Mouse (Mus musculus) megakaryocyte-erythroid progenitor cell, adult 5-6 weeks (primary cell): Measurements from ENCODE around the gene Zfp59. TPM values are rescaled to one million over a fixed set of nuclear protein-coding genes. Genes with fewer than 3 reads are reported as not detected.
"Not testable (repeated sequence)": the region's sequence is repeated elsewhere in the genome, so short reads cannot be mapped to it uniquely, and the experiment has no call there.

Experiments
- ATAC-seq: replicated peaks from 2 replicates; pipeline ENCODE4 v1.8.0; 2016; ENCODE audit warnings: mild to moderate bottlenecking, inconsistent platforms; ENCODE audit not compliant: severe bottlenecking, poor library complexity, low FRiP score, low TSS enrichment
- total RNA-seq, 2 experiments: library from RNA; stranded (forward) in 1 of 2; stranded (reverse) in 1 of 2; fragments of 200-1000, 215-1000 nt in 1 of 2; fragments of >200 nt in 1 of 2; fragmentation: Nextera tagmentation in 1 of 2; gene quantifications; 2 replicates each; pipeline ENCODE4 v1.2.3; 2014 to 2017

Zfp59 gene
- total RNA-seq, 2 experiments from 2014 or later: 6.8 to 8.0 TPM

DNA sequence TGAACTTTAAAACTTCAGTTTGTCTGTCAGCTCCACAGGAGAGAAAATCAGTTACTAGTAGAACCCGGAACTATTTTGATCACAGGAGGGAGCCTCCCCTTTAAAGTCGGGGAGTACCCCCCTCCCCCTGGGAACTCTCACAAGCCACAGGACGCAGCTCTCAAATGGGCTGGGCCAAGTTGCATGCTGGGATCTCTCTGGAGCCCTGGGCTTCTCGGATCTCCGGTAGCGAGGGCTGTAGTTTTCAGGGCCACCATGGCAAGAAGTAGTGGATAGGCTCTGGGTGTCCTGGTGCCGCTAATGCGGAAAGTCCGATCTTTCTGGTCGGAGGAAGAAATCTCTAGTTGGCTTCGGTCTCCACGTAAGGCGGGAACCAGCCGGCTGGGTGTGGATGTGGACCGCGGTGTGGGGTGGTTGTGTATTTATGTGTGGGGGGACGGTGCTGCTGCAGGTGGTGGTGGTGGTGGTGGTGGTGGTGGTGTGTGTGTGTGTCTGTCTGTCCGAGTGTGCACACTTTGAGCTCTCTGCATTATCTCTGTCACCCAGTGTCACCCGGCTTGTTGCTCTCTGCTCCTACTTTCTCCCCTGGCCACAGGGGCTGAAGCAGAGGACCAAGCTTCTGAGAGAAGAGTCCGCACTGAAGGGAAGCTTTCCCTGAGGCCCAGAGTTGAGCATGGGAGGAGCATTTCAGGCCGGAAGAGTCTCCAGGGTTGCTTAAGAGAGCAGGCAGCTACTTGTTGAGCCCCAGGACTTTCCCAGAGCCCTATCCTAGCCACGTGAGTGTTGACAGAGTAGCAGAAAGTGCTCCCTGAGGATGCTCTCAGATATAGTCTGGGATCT lies 22.2 kb downstream of the Zfp59 start:
- ATAC-seq: peak; percentile 95

DNA sequence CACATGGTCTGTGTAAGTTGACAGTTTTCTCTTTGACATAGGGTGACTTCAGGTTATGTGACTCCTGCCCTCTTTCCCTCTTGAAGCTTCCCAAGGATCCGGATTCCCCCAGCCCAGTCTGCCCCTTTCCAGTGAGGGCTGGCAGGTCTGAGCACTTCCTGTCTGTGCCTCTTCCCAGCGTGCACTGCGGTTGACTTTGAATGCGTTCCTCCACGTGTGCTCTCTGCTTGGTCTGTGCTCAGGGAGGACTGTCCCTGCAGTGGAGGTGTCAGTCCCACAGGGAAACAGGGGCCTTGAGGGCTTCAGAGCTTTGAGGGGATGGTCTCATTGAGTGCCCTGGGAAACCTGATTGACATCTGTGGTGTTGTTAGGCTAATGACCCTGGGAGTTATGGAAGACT lies 24.2 kb downstream of the Zfp59 start:
- ATAC-seq: not testable (repeated sequence)

DNA sequence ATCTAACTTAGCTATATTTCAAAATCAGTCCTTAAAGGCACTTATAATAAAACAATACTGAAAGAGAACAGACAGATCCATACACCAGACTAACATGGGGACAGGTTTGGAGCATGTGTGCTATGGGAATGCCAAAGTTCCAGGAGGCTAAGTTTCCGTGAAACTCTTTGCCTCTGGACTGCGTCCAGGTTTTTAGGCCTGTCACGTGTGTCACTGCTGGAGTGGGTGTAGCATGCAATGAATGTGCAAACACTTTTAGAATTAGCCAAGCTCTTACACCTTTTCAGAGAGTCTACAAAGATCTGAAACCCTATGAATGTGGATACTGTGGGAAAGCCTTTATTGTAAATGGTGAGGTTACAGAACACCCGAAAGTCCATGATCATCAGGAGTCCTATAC lies 43.3 kb downstream of the Zfp59 start:
- no peak for ATAC-seq

DNA sequence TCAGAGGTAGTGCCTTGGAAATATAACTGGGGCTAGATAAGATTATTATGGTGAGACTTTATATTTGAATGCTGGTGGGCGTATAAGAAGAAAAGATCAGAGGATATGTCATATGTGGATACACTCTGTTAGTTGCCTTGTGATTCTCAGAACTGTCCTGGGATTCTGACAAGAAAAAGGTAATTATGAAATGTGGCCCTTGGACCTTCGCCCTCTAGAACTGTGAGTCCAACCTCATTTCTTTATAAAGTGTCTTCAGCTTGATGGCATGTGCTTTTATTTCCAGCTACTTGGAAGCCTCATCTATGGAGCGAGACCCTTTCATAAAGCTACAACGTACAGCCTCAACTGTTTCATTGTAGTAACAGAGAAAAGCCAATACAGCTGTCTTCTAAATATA lies 62.2 kb downstream of the Zfp59 start:
- no peak for ATAC-seq

DNA sequence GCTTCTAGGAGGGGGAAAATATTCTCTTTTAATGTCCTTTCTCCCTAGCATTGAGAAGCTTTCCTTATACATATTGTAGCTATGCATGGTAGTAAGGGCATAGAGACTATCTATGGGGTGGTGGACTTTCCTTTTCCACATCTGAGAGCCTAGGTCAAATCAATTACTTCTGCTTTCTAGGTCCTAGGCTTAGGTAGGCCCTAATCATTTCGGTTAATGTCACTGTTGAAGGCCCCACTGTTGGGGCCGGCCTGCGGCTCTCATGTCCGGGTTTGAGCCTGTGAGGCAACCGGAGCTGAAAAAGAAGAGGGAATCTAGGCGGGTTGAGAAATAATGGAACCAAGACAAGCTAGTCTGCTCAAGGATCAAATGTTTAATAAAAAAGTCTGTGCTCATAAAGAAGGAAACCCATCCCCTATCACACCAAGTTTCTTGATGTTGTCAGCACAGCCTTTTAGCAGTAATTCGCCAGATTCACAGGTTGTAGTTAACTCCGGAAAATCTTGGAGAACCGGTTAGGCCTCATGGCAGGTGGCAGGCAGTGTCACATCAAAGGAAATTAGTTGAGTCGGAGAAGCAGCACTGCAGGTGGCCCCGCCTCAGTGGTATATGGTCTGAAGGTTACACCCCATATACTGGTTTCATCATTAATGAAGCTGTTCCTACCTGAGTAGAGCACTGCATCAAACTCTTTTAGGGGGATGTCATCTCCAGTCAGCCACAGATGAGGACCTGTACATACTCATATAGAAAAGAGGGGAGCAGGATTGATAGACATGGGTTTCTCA lies 66.8 kb downstream of the Zfp59 start:
- no peak for ATAC-seq

Other genes with a start within 250 kb of the Zfp59 start
- gene Akt2, start 247.1 kb upstream of the Zfp59 start, total RNA-seq (2014; fragmentation: Nextera tagmentation): 61.9 and 65.5 TPM in 2 replicates
- gene Akt2, start 247.1 kb upstream of the Zfp59 start, total RNA-seq (2017): 60.3 and 82.2 TPM in 2 replicates
- not detected in 2 replicates for gene Ttc9b, start 184.7 kb upstream of the Zfp59 start, total RNA-seq (2014; fragmentation: Nextera tagmentation)
- gene Ttc9b, start 184.7 kb upstream of the Zfp59 start, total RNA-seq (2017): not detected in 2 replicates
- gene Map3k10, start 164.0 kb upstream of the Zfp59 start, total RNA-seq (2014; fragmentation: Nextera tagmentation): 6.2 and 13.5 TPM in 2 replicates
- gene Map3k10, start 164.0 kb upstream of the Zfp59 start, total RNA-seq (2017): 2.9 and 4.5 TPM in 2 replicates
- 6.8 TPM in 1 of 2 replicates, not detected in the other for gene Zfp607b, start 149.3 kb upstream of the Zfp59 start, total RNA-seq (2014; fragmentation: Nextera tagmentation)
- 1.2 and 1.7 TPM in 2 replicates for gene Zfp607b, start 149.3 kb upstream of the Zfp59 start, total RNA-seq (2017)
- gene Zfp60, start 107.2 kb upstream of the Zfp59 start, total RNA-seq (2014; fragmentation: Nextera tagmentation): 7.9 and 8.5 TPM in 2 replicates
- gene Zfp60, start 107.2 kb upstream of the Zfp59 start, total RNA-seq (2017): 9.2 and 12.5 TPM in 2 replicates
- 9.8 and 11.4 TPM in 2 replicates for gene Zfp626, start 31.4 kb upstream of the Zfp59 start, total RNA-seq (2014; fragmentation: Nextera tagmentation)
- gene Zfp626, start 31.4 kb upstream of the Zfp59 start, total RNA-seq (2017): 8.8 and 10.5 TPM in 2 replicates
- gene Zfp607a, start 18.9 kb downstream of the Zfp59 start, total RNA-seq (2014; fragmentation: Nextera tagmentation): 6.6 and 10.6 TPM in 2 replicates
- gene Zfp607a, start 18.9 kb downstream of the Zfp59 start, total RNA-seq (2017): 7.6 and 8.9 TPM in 2 replicates
- gene Zfp974, start 90.9 kb downstream of the Zfp59 start, total RNA-seq (2014; fragmentation: Nextera tagmentation): 0.27 and 4.0 TPM in 2 replicates
- 0.61 and 0.80 TPM in 2 replicates for gene Zfp974, start 90.9 kb downstream of the Zfp59 start, total RNA-seq (2017)
- gene Zfp780b, start 140.6 kb downstream of the Zfp59 start, total RNA-seq (2014; fragmentation: Nextera tagmentation): 16.0 and 18.9 TPM in 2 replicates
- gene Zfp780b, start 140.6 kb downstream of the Zfp59 start, total RNA-seq (2017): 6.4 and 10.6 TPM in 2 replicates
- 6.3 and 8.5 TPM in 2 replicates for gene Zfp850, start 175.5 kb downstream of the Zfp59 start, total RNA-seq (2014; fragmentation: Nextera tagmentation)
- 16.5 and 28.9 TPM in 2 replicates for gene Zfp850, start 175.5 kb downstream of the Zfp59 start, total RNA-seq (2017)
- 170 and 195 TPM in 2 replicates for gene Psmc4, start 211.5 kb downstream of the Zfp59 start, total RNA-seq (2014; fragmentation: Nextera tagmentation)
- 153 and 178 TPM in 2 replicates for gene Psmc4, start 211.5 kb downstream of the Zfp59 start, total RNA-seq (2017)
- not detected in 2 replicates for gene Fcgbp, start 232.6 kb downstream of the Zfp59 start, total RNA-seq (2014; fragmentation: Nextera tagmentation)
- gene Fcgbp, start 232.6 kb downstream of the Zfp59 start, total RNA-seq (2017): not detected in 2 replicates